Mouse (Mus musculus) skeletal muscle tissue, adult 2 months (tissue): ENCODE results near the gene Racgap1.

Experiments used
- DNase-seq: peaks from one replicate; pipeline ENCODE4 v3.0.0-alpha.2; 2012; ENCODE audit warnings: low read depth, low spot score

The Racgap1 gene

DNA sequence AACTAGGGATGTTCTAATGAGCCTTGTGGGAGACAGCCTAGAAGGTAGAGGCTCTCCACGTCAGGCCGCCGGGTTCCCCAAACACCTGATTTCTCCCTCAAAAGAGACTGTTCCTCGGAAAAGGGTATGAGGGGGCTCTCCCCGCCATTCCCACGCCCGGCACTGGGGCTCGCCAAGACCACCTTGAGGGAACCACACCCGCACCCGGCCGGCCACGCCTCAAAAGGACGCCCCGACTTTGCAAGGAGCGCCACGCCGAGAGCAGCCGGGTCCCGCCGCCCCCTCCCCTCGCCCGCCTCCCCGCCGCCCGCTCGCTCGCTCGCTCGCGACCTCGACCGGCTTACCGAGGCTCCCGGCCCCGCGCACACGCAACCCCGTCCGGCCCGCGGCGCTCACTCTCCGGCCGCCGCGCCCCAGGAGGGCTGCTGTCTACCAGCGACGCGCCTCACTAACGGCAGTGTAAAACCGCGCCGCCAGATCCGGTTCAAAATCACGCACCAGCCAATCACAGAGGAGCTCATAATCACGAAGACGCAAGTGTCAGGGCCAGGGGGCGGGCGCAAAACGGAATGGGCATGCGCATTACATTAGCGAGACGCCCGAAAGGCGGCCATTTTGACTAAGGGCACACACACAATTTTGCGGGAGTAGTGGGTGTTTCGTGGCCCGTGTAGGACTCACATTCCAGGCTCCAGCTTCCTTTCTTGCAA lies at the start of gene Racgap1:
Racgap1 (minus strand) TSS at position 494 of the 710 bp plus-strand sequence.
- peak; percentile 92 for DNase-seq

DNA sequence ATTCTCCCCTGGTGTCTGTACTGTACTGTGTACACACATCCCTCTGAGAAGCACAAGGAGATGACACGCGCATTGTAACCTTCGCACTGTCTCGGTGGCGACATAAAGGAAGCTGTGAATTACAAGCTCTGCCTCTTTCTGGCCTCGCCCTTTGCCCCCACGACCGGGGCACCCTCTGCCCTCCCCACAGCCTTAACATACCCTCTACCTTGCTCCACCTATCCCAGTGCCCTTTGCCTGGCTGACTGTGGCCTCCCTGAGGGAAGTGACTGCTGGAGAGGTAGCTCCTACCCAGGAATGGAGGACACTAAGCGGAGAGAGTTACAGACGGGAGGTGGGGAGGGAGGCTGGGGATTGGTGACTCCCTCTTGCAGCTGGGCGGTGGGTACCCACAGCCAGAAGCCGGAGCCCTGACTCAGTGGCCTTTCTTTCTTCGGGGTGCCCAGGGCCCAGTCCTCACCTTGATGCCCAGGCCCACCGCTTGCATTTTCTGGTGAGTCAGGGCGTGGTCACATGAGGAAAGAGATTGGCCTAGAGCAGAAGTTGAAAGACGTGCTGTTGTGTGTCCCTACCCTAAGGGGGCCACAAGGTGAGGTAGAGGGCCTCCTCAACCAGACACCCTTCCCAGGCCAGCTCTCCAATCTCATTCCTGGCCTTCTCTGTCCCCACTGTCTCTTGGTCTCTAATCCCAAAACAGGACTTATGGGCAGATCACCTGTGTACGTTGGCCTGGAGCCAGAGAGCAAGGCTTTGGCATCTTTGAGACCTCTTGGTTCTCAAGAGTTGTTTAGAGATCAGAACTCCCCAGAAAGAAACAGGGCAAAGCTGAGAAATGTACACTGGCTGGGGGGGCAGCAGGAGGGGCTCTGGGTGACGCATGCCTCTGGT lies 49.0 kb upstream of the Racgap1 start:
- no peak for DNase-seq

DNA sequence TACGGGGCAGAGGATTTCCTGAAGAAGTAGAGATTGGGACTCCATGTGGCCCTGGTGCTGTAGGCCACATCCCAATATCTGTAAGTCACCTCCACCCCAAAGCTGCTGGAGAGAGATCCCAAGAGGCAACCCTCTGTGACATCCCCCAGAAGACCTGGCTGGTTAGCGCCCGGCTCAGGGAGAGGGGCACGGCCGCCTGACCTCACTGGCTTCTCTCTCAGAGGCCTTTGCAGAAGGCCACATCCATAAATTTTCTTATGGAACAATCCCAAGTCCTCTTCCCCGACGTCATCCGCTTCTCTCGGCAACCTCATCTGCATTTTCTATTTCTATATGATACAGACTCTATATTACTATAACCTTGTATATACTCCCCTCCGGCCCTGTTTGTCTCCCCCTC lies 48.3 kb upstream of the Racgap1 start:
- DNase-seq = no peak

DNA sequence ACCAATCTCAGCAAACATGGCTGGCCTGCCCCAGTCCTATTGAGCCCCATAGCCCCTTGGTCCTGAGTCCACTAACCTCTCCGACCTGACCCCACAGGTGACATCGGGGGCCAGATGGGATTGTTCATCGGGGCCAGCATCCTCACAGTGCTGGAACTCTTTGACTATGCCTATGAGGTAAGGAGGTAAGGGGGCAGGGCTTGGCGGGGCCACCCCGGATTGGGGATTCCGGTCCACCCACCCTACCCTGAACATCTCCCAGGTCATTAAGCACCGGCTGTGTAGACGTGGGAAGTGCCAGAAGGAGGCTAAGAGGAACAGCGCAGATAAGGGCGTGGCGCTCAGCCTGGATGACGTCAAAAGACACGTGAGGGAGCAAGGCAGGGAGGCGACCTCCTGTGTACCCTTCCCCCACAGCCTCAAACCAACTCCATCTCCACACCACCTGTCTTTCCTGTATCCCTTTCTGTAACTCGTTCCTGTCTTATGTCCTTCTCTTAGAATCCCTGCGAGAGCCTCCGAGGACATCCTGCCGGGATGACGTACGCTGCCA lies 47.2 kb upstream of the Racgap1 start:
- no peak for DNase-seq

DNA sequence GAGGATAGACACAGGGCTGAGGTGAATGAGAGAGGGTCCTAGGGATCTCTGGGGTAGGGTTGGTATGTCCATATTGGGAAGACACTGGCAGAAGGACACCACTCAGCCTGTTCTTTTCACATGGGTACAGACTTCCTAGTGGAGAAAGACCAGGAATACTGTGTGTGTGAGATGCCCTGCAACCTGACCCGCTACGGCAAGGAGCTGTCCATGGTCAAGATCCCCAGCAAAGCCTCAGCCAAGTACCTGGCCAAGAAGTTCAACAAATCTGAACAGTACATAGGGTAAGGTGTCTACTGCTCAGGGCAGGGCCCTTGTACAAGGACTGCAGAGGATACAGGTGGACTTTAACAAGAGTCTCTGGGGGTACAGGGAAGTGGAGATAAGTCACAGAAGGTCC lies 45.9 kb upstream of the Racgap1 start:
- DNase-seq = no peak

DNA sequence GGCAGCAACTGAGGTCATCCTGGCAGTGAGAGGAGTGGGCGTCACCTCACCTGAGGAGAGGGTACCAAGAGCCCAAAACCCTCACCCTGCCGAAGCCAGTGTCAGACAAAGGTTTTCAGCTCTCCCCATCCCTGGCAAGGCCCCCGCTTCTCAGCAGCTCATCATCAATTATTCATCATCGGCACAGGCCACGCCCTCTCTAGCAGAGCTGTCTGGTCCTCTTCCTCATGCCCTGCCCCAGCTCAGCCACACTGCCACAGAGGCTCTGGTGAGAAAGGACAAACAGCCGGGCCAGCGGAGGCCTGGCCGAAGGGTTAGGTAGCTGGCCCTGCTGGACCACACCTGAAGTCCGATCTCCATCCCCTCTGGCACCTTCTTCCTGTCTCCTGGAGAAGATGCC lies 40.5 kb upstream of the Racgap1 start:
- no peak for DNase-seq

DNA sequence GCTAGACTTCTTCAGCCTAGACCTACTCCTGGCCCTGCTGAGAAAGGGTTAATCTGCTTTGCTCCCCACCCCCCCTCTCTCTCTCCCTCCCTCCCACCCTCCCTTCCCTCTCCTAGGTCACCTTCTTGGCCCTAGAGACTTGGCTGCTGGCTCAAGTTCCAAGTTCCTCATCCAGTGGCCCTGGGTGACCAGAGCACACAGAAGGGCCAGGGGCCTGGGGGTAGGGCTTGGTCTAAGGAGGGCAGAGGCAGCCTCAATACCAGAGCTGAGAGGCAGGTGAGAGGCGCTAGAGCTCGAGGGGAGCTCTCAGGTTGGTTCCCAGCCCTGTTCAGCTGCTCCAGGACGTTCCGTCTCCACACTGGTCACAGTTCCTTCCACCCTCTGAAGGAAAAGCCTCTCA lies 39.5 kb upstream of the Racgap1 start:
- DNase-seq = no peak

DNA sequence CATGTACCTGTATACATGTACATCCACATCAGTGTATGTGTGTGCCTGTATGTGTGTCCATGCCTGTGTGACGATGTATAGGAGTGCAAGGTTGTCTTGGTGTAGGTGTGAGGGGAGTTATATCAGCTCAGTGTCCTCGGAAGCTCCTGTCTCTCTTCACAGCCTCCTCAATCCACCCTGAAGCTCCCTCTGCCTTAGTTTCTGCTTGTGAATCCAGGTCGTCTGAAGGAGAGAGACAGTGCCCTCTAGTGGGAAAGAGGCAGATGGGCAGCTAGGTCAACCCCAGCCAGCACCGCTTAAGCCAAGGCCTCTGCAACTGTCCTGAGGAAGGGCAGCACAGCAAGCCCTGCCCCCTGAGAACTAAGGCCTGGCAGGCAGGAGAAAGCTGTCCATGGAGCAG lies 37.3 kb upstream of the Racgap1 start:
- peak; percentile 53 for DNase-seq

DNA sequence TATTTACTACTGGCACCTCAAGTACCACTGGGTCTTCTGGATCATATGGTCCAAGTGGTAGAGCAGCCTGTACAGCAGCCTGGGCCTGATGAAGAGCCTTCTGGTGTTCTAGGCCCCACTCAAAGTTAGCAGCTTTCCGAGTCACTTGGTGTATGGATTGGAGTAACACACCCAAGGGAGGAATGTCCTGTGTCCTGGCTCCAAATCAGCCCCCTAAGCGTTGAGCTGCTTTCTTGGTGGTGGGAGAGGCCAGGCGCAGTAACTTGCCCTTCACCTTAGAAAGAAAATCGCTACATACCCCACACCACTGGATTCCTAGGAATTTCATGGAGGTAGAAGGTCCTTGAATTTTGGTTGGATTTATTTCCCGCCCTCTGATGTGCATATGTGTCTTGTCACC lies 32.7 kb upstream of the Racgap1 start:
- DNase-seq = no peak

DNA sequence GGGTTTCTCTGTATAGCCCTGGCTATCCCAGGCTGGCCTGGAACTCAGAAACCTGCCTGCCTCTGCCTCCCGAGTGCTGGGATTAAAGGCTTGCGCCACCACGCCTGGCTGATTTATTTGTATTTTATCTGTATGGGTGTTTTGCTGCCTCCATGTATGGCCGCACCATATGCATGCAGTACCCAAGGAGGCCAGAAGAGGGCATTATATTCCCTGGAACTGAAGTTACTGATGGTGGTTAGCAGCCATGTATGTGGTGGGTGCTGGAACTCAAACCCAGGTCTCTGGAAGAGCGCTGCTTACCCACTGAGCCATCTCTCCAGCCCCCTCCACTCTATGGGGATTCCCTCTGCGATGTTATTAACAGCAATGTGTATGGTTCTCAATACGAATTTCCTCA lies 31.4 kb upstream of the Racgap1 start:
- no peak for DNase-seq

DNA sequence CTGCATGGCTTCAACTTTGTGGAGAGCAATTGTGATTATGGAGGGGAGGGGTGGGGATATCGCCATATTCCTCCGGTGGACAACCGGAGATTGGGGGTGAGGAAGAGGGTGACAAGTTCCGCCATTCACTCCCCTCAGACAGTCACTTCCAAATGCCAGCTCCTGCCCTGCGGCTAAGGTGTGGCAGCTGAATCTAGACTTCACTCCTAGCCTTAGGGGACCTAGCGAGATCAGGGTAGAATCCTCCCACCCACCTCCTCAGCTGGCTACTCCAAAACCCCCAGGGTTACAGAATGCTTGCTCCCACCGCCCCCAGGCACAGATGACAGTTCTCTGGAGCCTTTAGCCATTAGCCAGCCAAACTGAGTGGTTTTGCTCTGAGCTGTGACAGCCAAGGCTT lies 27.6 kb upstream of the Racgap1 start:
- no peak for DNase-seq

DNA sequence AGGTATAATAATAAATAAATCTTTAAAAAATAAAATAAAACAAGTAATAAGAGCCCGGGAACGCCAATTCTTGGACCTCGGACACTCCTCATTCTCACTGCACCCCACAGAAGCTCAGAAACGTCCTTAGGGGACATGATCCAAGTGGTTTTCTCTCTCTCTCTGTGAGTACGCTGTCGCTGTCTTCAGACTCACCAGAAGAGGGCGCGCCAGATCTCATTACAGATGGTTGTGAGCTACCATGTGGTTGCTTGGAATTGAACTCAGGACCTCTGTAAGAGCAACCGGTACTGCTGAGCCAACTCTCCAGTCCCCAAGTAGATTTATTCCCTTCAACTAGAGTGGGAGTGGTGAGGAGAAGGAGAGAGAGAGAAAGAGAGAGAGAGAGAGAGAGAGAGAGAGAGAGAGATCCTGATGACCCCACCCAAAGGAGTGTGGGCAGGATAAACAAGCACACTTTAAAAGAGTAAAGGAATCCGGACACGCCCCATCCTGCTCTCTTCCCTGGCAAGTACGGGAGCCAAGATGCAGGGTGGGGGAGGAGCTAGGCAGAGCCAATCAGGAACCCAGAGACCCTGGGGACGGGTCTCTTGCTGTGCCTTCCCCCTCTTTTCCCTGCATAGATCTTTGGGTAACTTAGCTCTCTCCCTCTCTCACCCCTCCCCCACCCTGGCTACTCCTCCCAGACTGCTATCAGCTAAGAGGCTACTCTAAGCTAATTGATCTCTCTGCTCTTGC lies 26.8 kb upstream of the Racgap1 start:
- DNase-seq = no peak

DNA sequence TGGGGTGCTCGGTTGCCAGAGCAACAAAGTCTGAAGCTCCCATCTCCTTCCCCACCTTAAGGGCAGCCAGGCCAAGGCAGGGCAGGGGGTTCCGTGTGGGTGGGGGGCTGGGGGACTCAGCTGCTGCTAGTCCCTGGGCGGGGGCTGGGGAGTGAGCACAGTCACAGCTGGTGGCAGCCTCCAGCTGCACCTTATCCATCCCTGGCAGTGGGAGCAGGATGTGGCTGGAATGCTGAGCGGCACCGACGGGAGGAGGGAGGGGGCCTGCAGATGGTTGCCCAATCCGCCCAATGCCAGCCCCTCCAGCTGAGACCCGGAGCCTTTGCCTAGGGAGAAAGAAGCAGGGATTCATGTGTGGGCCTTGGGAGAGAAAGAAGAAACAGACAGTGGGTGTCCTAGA lies 25.6 kb upstream of the Racgap1 start:
- DNase-seq = no peak

DNA sequence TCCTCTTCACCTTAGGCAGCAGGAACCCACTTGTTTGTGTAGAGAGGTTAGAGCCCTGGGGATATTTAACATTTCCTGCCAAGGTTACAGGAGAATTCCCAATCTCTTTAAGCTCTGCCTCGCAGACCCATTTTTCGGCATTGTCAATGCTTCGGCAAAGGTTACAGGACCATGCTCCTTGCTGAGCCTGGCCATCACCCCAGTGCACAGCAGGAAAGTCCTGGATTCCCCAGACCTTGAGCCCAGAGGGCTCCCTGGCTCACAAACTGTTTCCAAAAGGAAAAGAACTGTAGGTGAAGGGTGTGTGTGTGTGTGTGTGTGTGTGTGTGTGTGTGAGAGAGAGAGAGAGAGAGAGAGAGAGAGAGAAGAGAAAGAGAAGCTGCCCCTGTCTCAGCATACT lies 23.4 kb upstream of the Racgap1 start:
- DNase-seq = no peak

DNA sequence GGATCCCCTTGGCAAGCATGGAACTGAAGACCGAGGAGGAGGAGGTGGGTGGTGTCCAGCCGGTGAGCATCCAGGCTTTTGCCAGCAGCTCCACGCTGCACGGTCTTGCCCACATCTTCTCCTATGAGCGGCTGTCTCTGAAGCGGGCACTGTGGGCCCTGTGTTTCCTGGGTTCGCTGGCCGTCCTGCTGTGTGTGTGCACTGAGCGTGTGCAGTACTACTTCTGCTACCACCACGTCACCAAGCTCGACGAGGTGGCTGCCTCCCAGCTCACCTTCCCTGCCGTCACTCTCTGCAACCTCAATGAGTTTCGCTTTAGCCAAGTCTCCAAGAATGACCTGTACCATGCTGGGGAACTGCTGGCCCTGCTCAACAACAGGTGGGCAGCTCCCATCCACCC lies 20.3 kb upstream of the Racgap1 start:
- no peak for DNase-seq

DNA sequence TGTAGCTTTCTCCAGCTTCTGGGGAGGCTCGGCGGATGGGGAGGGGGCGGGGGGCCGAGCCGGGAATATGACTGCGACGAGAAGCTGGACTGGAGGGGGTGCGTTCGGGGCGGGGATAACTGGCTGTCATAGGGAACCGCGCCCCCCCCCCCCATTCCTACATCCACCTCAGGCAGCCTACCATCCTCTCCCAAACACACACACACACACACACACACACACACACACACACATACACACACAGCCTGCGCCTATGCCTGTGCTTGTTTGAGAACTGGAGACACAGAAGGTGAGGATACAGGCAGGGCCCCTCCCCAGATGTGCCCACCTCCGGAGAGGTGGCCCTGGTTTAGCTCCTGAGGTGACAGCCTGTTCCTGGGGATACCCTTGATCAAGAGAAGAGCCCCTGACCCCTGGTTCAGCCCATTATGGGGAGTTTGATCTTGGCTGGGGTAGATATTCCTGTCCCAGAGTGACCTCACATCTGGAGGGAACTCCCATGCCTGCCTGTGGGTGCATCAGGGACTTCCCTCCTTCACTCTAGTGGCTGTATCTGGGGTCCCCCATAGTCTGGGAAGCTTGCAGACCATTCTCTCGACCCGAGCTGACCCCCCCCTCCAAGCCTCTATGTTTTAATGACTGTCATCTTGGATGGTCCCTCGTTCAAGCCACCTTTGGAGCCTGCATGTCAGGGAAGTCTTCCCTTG lies 19.7 kb upstream of the Racgap1 start:
- DNase-seq = no peak

DNA sequence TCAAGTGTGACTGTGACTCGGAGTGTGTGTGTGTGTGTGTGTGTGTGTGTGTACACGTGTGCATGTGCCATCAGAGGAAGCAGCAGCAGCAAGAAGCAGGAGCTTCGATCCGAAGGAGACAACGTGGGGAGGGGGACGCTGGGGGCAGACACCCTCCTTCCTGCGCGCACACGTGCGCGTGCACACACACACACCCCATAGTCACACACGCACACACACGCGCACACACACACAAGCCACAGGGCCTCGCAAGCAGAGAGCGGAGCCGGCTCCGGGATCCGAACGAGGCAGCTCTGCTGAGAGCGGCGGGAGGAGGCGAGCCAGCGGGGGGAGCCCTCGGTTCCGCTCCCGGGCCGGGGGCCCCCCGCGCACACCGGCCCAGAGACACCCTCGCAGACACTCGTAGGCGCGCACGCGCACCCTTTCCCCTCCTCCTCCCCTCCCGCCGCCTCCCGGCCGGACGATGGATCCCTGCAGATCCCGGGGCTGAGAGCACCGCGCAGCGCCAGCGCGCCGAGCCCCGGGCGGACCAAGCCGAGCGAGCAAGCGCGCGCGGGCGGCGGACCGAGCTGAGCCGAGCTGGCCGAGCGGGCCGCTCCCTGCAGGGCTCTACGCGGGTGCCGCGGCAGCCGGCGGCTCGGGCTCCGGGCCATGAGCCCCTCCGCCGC lies 18.8 kb upstream of the Racgap1 start, which contains the start of gene Asic1:
Asic1 (plus strand) TSS at position 215 of the 668 bp plus-strand sequence.
- DNase-seq = peak; percentile 22

DNA sequence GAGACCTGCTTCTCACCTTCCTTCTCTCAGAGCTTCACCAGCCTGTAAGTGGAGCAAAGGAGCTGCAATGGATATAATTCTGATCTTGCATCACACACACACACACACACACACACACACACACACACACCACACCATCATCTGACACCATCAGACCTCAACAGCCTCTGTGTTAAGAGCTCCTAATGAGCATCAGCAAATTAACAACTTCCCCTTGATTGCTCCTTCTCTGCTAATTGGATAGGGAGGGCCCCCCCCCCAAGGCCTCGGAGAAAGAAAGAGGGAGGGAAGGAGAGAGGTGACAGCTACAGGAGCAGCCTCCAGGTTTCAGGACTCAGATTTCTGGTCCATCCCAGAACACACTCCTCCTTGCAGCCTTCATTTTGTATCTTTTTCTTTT lies 17.9 kb upstream of the Racgap1 start:
- no peak for DNase-seq

DNA sequence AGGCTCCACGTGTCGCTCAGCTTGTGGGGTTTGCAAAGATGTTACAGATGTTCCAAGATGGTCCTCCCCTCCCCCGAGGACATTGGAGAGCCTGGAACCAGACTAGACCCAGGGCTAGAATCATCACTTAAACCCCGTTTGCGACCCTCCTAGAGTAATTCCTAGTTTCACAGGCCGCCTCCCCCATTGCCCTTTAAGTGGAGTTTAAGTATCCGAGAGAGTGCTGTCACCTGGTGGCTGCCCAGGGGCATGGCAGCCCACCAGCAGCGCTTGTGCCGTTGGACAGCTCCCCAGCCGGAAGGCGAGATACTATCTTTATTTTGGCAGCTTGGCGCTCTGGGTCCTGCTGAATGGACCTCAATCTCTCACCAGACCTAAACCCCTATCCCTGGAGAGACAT lies 17.4 kb upstream of the Racgap1 start:
- DNase-seq = peak; percentile 49

DNA sequence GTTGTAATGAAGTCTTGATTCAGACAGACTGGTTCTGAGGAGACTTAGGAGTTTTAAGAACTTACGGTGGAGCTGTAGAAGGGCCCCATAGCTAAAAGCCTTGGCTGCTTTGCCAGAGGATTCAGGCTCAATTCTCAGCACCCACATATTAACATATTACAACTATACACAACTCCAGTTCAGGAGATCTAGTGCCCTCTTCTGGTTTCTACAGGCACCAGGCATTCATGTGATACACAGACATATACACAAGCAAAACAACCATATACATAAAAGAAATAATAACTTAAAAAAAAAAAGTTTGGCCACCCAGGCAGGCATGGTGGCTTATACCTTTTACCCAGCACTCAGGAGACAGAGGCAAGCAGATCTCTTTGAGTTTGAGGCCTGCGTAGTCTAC lies 16.1 kb upstream of the Racgap1 start:
- no peak for DNase-seq
